Mouse (Mus musculus) effector memory CD4-positive, alpha-beta T cell, adult 5 months (primary cell): ENCODE data around the gene Slc35f3. TPM values are rescaled to one million over a fixed set of nuclear protein-coding genes. Genes with fewer than 3 reads are reported as not detected.

Experiments used
- polyA plus RNA-seq: library from polyadenylated mRNA; unstranded; fragments of 100-300 nt; shearing (Covaris generic); gene quantifications from one replicate; pipeline ENCODE4 v1.2.1, GENCODE M21; 2017

Gene Slc35f3
- polyA plus RNA-seq, result not detected

GRCm38 (mm10) chr8:126298296-126299093 lies at the start of gene Slc35f3:
Gene Slc35f3 (plus strand): TSS chr8:126298558.

GRCm38 (mm10) chr8:126422174-126422919 lies 124.0 kb downstream of the Slc35f3 start, which contains the start of gene Coa6:
Gene Coa6 (plus strand): TSS chr8:126422515.

Other genes with a start within 250 kb of the Slc35f3 start
- gene Coa6, start 124.0 kb downstream of the Slc35f3 start, polyA plus RNA-seq, result 20.5 TPM
- 7.2 TPM for gene Tarbp1, start 176.5 kb downstream of the Slc35f3 start, polyA plus RNA-seq